Mouse (Mus musculus): ENCODE measurements around the gene Zfp53.

- no peak for TF ChIP-seq CTCF (IDR thresholded peaks at IDR 0.05; ENCODE audit: low read depth)
- TF ChIP-seq EP300 (IDR thresholded peaks at IDR 0.05; ENCODE audit: low read depth) = no peak
Measured at GRCm38 (mm10) chr17:21531621-21532020, 42.8 kb downstream of the Zfp53 start.
